12 mouse cellular contexts compared by ENCODE assay signal in genomic region chr6:28975106-28975505, GRCm38 (mm10).
DNase-seq lines count a peak whose midpoint lies in the region; ATAC-seq and TF ChIP-seq lines count a peak whose summit lies in the region.
"Had no signal": no experiment of that assay in that cellular context is flagged by ENCODE, and none has a peak within 500 bp of the region (broad histone marks: within the 10 kb centered on the region; RNA-seq: fewer than 3 reads in every experiment).

No protein-coding gene starts in this region.

- no peak for TF ChIP-seq CTCF in gastrocnemius, adult 2 months (IDR thresholded peaks at IDR 0.05)

- DNase-seq in gastrocnemius, adult 2 months = peak; percentile 46
- no peak for DNase-seq in gastrocnemius, postnatal 4 days (ENCODE audit: low spot score in 2 of 2)
- DNase-seq in ovary, postnatal 14 days (ENCODE audit: low spot score) = peak; percentile 51
- DNase-seq in ovary, adult 18-20 months (ENCODE audit: low spot score) = no peak
- DNase-seq in cerebellum, postnatal 36 days = peak; percentile 89 to 97
- DNase-seq in right cerebral cortex, postnatal 10 days (ENCODE audit: low spot score in 2 of 2) = peak; percentile 60 to 68
- DNase-seq: thymus, postnatal 14 days had no signal

- peaks cover 10% of the 10 kb centered on the region; the same call in 1 of the 2 replicates for H3K4me1 ChIP-seq in forebrain, embryonic 13.5 days

- no peak overlapping the region for H3K4me3 ChIP-seq in gastrocnemius, adult 2 months
- no peak overlapping the region for H3K4me3 ChIP-seq in forebrain, embryonic 13.5 days
- H3K4me3 ChIP-seq: lung, embryonic 15.5 days had no signal

- H3K9ac ChIP-seq in forebrain, embryonic 13.5 days = no peak overlapping the region
- H3K9ac ChIP-seq: lung, embryonic 15.5 days had no signal

- no peak for ATAC-seq in forebrain, embryonic 13.5 days
- ATAC-seq in megakaryocyte, adult 5-6 weeks (ENCODE audit: poor library complexity, severe bottlenecking) = no peak
- ATAC-seq: forebrain, embryonic 16.5 days had no signal

- H3K4me2 ChIP-seq in forebrain, embryonic 13.5 days = no peak overlapping the region
- H3K4me2 ChIP-seq: lung, embryonic 15.5 days had no signal

- 83% methylated on average over 1 of the region's 1 CpGs for WGBS in forebrain, embryonic 13.5 days

- peaks cover 11% of the 10 kb centered on the region; the same call in 1 of the 2 replicates for H3K27me3 ChIP-seq in forebrain, embryonic 13.5 days

- intact Hi-C loops in gastrocnemius, adult 2 months (cut with DNase I) = no loop called here

- no peaks in the 10 kb centered on the region for H3K9me3 ChIP-seq in forebrain, embryonic 13.5 days (replicated peaks)
- H3K9me3 ChIP-seq: lung, embryonic 15.5 days had no signal

- no peaks in the 10 kb centered on the region for H3K36me3 ChIP-seq in forebrain, embryonic 13.5 days (ENCODE audit: poor library complexity, severe bottlenecking)
- H3K36me3 ChIP-seq: lung, embryonic 15.5 days had no signal

- H3K27ac ChIP-seq in gastrocnemius, adult 2 months = no peak overlapping the region
- H3K27ac ChIP-seq in forebrain, embryonic 13.5 days = no peak overlapping the region
- H3K27ac ChIP-seq: kidney, postnatal 0 days; lung, embryonic 15.5 days had no signal

Comparison
In these comparisons a context has a peak if more than half of its experiments do, and no peak if none do; other contexts are left out.
1. DNase-seq: peak in gastrocnemius, adult 2 months (single experiment), ovary, postnatal 14 days (single experiment), cerebellum, postnatal 36 days (2 of 2) and right cerebral cortex, postnatal 10 days (2 of 2); none in gastrocnemius, postnatal 4 days (0 of 2) and ovary, adult 18-20 months (single experiment).